Mouse (Mus musculus) ES-Bruce4 (cell line): ENCODE results near the gene Hs3st2.

Experiments used
- CTCF ChIP-seq: IDR thresholded peaks from one replicate; pipeline ENCODE4 v1.8.1; 2011; ENCODE audit warnings: low read depth, low read length
- POLR2A ChIP-seq: IDR thresholded peaks from one replicate; pipeline ENCODE4 v1.8.1; 2011; ENCODE audit warnings: low read length; ENCODE audit not compliant: insufficient read depth

DNA sequence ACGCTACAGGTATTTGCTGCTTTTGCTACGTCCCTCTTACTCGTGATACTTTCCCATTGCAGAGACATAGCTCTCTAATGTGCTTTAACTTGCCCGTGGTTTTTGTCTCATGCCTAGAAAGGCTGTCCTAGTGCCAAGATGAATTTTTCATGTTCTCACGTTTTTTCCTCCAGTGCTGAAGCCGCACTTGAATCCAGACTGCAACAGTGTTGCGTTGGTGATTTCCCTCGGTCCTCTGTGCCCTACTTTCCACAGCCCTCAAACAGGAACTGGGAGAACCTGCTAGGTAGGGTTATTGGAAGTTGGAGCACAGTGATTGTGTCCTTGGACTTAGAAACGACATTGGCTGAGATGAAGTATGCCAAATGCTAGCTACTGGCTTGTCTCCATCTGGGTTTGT is 97.7 kb downstream of the Hs3st2 start:
- TF ChIP-seq CTCF (no peak), POLR2A (no peak)
